Mouse (Mus musculus) C2C12 (cell line): Measurements from ENCODE around the gene Gpx4. TPM values are rescaled to one million over a fixed set of nuclear protein-coding genes. Genes with fewer than 3 reads are reported as not detected.

ENCODE experiments used
- H3K27me3 ChIP-seq: one replicate; pipeline ENCODE4 v1.6.1; 2011; ENCODE audit not compliant: control insufficient read depth, insufficient read depth, insufficient read length
- H3K36me3 ChIP-seq: one replicate; pipeline ENCODE4 v1.6.1; 2011; ENCODE audit not compliant: control insufficient read depth, insufficient read depth
- H3K4me3 ChIP-seq: one replicate; pipeline ENCODE4 v1.5.1; 2011; ENCODE audit warnings: mild to moderate bottlenecking, control low read depth; ENCODE audit not compliant: poor library complexity, insufficient read depth, severe bottlenecking
- H3K79me2 ChIP-seq: one replicate; pipeline ENCODE4 v1.6.1; 2011; ENCODE audit not compliant: control insufficient read depth, insufficient read depth
- H3K79me3 ChIP-seq: one replicate; pipeline ENCODE4 v1.6.1; 2011; ENCODE audit warnings: low read depth, control low read depth
- H3ac ChIP-seq: one replicate; pipeline ENCODE3; 2011; ENCODE audit warnings: low read depth; ENCODE audit not compliant: control insufficient read depth, insufficient read length
- CEBPB ChIP-seq: IDR thresholded peaks from one replicate; pipeline ENCODE4 v1.6.1; 2011; ENCODE audit warnings: low read depth, mild to moderate bottlenecking, control low read depth, moderate library complexity
- CTCF ChIP-seq: IDR thresholded peaks from one replicate; pipeline ENCODE4 v1.5.1; 2011; ENCODE audit not compliant: control insufficient read depth, insufficient read depth, insufficient read length
- FOSL1 ChIP-seq: IDR thresholded peaks from one replicate; pipeline ENCODE4 v1.8.0; 2011; ENCODE audit warnings: mild to moderate bottlenecking, low read length; ENCODE audit not compliant: poor library complexity, insufficient read depth, severe bottlenecking
- MAX ChIP-seq: IDR thresholded peaks from one replicate; pipeline ENCODE4 v1.6.1; 2011; ENCODE audit warnings: mild to moderate bottlenecking, control low read depth
- MYOD1 ChIP-seq: IDR thresholded peaks from one replicate; pipeline ENCODE4 v1.6.1; 2011; ENCODE audit warnings: low read depth; ENCODE audit not compliant: control insufficient read depth, insufficient read length
- MYOG ChIP-seq: IDR thresholded peaks from one replicate; pipeline ENCODE4 v1.6.1; 2011; ENCODE audit not compliant: control insufficient read depth, insufficient read length; ENCODE audit errors: extremely low read depth
- USF1 ChIP-seq: IDR thresholded peaks from one replicate; pipeline ENCODE4 v1.6.1; 2011; ENCODE audit warnings: low read depth, mild to moderate bottlenecking, control low read depth, moderate library complexity
- polyA plus RNA-seq: library from polyadenylated mRNA; unstranded; fragments of >200 nt; fragmentation: generic; extraction: Trizol; gene quantifications from one replicate; pipeline ENCODE4 v1.2.1, GENCODE M21; 2012; ENCODE audit warnings: missing spikeins

Gpx4 gene
- polyA plus RNA-seq, 1 experiment: 964 TPM

DNA sequence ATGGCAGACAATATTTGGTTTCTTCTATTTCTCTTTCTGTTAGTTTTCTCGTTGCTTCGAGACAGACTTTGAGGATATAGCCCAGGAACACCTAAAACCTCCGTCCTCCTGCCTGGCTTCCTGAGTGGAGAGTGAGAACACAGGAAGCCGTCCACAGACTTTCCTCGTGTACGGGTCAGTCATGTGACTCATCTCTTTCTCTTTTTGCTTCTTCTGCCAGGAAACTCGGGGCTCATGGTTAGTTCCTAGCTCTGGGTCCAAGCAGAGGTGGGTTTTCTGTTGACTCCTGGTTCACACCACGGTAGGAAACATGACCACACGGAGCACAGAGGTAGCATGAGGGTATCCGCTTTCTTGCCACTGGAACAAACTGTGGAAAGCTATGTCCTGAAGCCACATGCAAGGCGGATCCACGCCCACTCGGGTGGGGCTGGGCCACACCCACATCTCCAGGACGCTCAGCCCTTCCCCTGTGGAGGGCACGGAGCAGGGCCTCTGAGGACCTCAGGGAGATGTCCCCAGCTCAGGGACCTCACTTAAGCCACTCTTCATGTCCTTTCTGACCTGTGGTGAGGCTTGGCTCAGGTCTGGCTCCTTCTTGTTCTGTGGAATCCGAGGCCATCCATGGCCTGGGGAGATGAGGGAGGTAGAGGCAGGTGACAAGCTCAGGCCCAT lies 33.6 kb downstream of the Gpx4 start:
- TF ChIP-seq FOSL1 (no peak), MYOD1 (no peak), USF1 (peak; percentile 58), MAX (no peak), MYOG (no peak), CEBPB (no peak), CTCF (no peak)
- H3K79me3 ChIP-seq: peaks cover 3% of the 10 kb centered on the region
- no peak overlapping the region for H3ac ChIP-seq
- H3K79me2 ChIP-seq: peaks cover 5% of the 10 kb centered on the region
- no peak overlapping the region for H3K4me3 ChIP-seq
- peaks cover 80% of the 10 kb centered on the region for H3K36me3 ChIP-seq
- H3K27me3 ChIP-seq: no peaks in the 10 kb centered on the region

DNA sequence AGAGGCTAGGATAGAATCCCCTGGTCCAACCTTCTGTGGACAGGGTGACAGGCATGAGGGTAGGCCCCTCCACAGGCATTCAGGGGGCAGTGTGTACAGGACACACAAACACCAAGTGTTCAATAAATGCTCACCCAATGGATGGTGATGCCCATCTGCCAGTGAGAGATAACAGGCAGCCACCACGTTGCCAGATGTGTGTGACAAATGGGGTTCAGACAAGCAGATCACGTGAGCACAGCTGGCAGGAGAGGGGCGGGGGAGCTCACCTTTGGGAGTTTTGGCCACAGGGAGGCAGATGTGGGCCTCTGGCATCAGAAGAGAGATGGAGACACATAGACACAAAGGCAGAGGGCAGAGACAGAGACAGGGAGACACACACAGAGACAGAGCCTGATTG lies 34.1 kb downstream of the Gpx4 start:
- TF ChIP-seq FOSL1 (no peak), USF1 (no peak), MYOD1 (no peak), CEBPB (no peak), CTCF (no peak), MYOG (no peak), MAX (no peak)
- H3K4me3 ChIP-seq: no peak overlapping the region
- H3K27me3 ChIP-seq: no peaks in the 10 kb centered on the region
- peaks cover 3% of the 10 kb centered on the region for H3K79me3 ChIP-seq
- peaks cover 83% of the 10 kb centered on the region for H3K36me3 ChIP-seq
- H3ac ChIP-seq: no peak overlapping the region
- peaks cover 8% of the 10 kb centered on the region for H3K79me2 ChIP-seq

DNA sequence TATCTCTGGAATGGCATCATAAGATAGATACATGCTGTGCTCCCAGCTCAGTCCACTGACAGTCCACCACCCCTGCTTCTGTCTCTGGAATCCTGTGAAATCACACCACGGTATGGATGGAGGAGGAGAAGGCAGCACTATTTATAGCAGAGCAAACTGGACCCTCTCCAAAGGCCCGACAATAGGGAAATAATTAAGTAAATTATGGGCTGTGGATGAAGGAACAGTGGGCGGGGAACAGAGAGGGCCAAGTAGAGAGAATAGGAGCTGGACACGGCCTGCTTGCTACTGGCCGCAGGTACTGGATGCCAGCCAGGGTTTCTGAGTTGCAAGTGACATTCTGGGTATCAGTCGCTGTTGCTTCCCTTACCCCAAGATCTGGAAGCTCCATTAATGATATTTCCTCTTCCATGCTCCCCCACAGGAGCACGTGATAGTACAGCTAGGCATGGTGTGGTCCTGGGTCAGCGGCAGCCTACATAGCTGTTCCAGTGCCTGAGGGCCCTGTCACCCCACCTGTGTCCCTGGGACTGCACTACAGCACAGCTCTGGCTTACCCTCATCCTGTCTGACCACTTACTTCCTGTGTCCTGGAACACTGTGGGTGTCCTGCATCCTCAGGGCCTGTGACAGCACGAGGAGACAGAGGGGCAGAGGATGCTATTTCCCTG lies 38.0 kb downstream of the Gpx4 start:
- Histone ChIP-seq H3K79me2 (peaks cover 46% of the 10 kb centered on the region), H3K36me3 (peaks cover 75% of the 10 kb centered on the region), H3K79me3 (peaks cover 21% of the 10 kb centered on the region), H3K4me3 (no peak overlapping the region), H3ac (no peak overlapping the region), H3K27me3 (no peaks in the 10 kb centered on the region)
- TF ChIP-seq CTCF: no peak
- TF ChIP-seq MAX: no peak
- TF ChIP-seq USF1: no peak
- no peak for TF ChIP-seq MYOD1
- no peak for TF ChIP-seq FOSL1

DNA sequence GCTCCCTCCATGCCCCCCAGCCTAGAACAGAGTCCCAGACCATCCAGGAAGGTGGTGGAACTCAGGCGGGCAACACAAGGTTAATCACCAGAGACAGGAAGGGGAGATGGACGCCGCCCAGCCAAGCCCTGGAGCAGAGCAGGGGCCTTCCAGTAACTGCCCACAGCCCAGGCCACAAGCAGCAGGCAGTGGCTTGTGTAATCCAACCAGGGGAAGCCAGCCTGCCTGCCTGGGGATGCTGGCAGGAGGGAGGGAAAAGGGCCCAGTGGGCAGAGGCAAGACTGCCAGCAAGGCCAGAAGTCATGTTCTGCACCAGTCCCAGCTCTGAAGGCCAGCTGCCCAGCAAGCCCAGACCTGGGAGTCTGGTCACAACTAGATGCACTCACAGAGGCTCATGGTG lies 39.9 kb downstream of the Gpx4 start:
- peaks cover 65% of the 10 kb centered on the region for H3K79me2 ChIP-seq
- peaks cover 71% of the 10 kb centered on the region for H3K36me3 ChIP-seq
- H3K27me3 ChIP-seq: no peaks in the 10 kb centered on the region

DNA sequence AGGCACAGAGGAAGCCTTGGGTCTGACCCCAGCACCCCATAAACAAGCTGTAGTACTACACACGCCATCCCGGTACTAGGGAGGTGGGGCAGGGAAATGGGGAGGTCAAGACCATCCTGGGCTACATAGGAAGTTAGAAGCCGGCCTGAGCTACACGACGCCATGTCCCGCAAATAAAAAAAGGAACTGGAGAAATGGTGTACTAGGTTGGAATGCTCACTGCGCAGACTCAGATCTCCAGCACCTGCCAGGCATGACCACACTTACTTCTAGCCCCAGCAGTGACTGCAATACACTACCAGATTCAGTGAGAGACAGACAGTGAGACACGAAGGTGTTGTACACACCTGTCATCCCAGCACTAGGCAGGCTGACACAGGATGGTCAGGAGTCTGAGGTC lies 40.5 kb downstream of the Gpx4 start:
- Histone ChIP-seq H3K27me3 (no peaks in the 10 kb centered on the region), H3K36me3 (peaks cover 65% of the 10 kb centered on the region), H3K79me2 (peaks cover 72% of the 10 kb centered on the region), H3K79me3 (peaks cover 38% of the 10 kb centered on the region), H3K4me3 (no peak overlapping the region), H3ac (no peak overlapping the region)
- TF ChIP-seq USF1 (no peak), CEBPB (no peak), FOSL1 (no peak), MYOG (no peak), MYOD1 (no peak), MAX (no peak), CTCF (no peak)

More for the DNA sequence above, 39.9 kb downstream of the Gpx4 start:
- Histone ChIP-seq H3K4me3 (no peak overlapping the region), H3ac (no peak overlapping the region), H3K79me3 (peaks cover 34% of the 10 kb centered on the region)
- TF ChIP-seq CEBPB: no peak
- no peak for TF ChIP-seq USF1
- TF ChIP-seq FOSL1: no peak
- TF ChIP-seq MYOG: no peak
- no peak for TF ChIP-seq MYOD1
- no peak for TF ChIP-seq CTCF
- TF ChIP-seq MAX: no peak

DNA sequence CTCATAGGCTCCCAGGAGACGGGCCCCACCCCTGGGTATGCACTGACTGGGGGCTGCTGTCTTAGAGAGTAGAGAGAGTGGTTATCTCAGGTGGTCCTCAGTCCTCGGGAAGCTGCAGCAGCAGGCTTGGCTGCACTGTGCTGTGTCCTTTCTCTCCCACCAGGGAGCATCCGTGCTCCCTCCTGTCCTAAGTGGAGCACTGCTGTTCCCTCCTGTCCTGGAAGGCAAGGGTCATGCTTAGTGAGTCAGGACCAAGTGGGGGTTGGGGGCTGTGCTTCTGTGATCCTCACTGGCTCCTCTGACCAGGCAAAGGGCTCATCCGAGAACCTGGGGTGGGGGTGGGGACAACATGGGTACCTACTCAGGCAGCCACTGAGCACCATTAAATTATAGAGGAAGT lies 42.2 kb downstream of the Gpx4 start:
- Histone ChIP-seq H3K79me3 (peaks cover 52% of the 10 kb centered on the region), H3K79me2 (peaks cover 88% of the 10 kb centered on the region), H3K4me3 (no peak overlapping the region), H3K36me3 (peaks cover 54% of the 10 kb centered on the region), H3ac (no peak overlapping the region), H3K27me3 (no peaks in the 10 kb centered on the region)
- no peak for TF ChIP-seq USF1
- TF ChIP-seq CEBPB: no peak
- no peak for TF ChIP-seq MYOD1
- TF ChIP-seq MYOG: no peak
- TF ChIP-seq MAX: no peak
- no peak for TF ChIP-seq FOSL1
- no peak for TF ChIP-seq CTCF
